Mouse (Mus musculus) MEL (cell line): ENCODE measurements at regions not wholly inside any gene's neighbourhood (a gene's known extent, or its start where the extent isn't known, plus 50 kb on each side); places are given as distances from the start of the nearest gene placed in this dataset.

Experiments
- DNase-seq: peaks from one replicate; pipeline ENCODE4 v3.0.0; 2011; ENCODE audit warnings: low read depth, low spot score
- H3K27ac ChIP-seq: 2 replicates; pipeline ENCODE4 v1.5.1; 2012; ENCODE audit warnings: low read depth, mild to moderate bottlenecking, control low read depth, low read length, moderate library complexity; ENCODE audit not compliant: control insufficient read depth
- H3K27me3 ChIP-seq, 2 experiments: fragments of 150-350 bp in 1 of 2; sonication (generic) in 1 of 2; 2 replicates each; pipeline ENCODE4 v1.6.1; 2012; ENCODE audit warnings: low read length in 2 of 2, mild to moderate bottlenecking in 2 of 2, improper control_type of control experiment in 1 of 2, moderate library complexity in 1 of 2; ENCODE audit not compliant: insufficient read depth in 2 of 2, control insufficient read depth in 1 of 2
- H3K36me3 ChIP-seq, 2 experiments: 2 replicates each; pipeline ENCODE4 v1.6.1; 2012 to 2014; ENCODE audit warnings: low read length in 2 of 2, improper control_type of control experiment in 1 of 2, inconsistent platforms in 1 of 2, mild to moderate bottlenecking in 1 of 2; ENCODE audit not compliant: insufficient read depth in 2 of 2, control insufficient read depth in 1 of 2
- H3K4me1 ChIP-seq, 2 experiments: fragments of 150-350 bp in 1 of 2; sonication (generic) in 1 of 2; 2 replicates each; pipeline ENCODE4 v1.6.1; 2012; ENCODE audit warnings: low read length in 2 of 2, improper control_type of control experiment in 1 of 2, mild to moderate bottlenecking in 1 of 2; ENCODE audit not compliant: insufficient read depth in 2 of 2, control insufficient read depth in 1 of 2
- H3K4me3 ChIP-seq, 2 experiments: fragments of 150-350 bp in 1 of 2; sonication (generic) in 1 of 2; 2 replicates each; pipeline ENCODE4 v1.5.1; 2012; ENCODE audit warnings: low read depth in 2 of 2, low read length in 2 of 2, mild to moderate bottlenecking in 2 of 2, moderate library complexity in 2 of 2, control low read depth in 1 of 2, improper control_type of control experiment in 1 of 2; ENCODE audit not compliant: control insufficient read depth in 1 of 2, insufficient read depth in 1 of 2
- H3K79me2 ChIP-seq: 2 replicates; pipeline ENCODE4 v1.6.1; 2012; ENCODE audit warnings: mild to moderate bottlenecking, low read length, moderate library complexity; ENCODE audit not compliant: control insufficient read depth, poor library complexity, insufficient read depth
- H3K9ac ChIP-seq: 2 replicates; pipeline ENCODE4 v1.6.1; 2012; ENCODE audit warnings: low read depth, mild to moderate bottlenecking, control low read depth, low read length, moderate library complexity; ENCODE audit not compliant: control insufficient read depth, poor library complexity, severe bottlenecking
- H3K9me3 ChIP-seq: fragments of 150-350 bp; sonication (generic); replicated peaks from 2 replicates; pipeline ENCODE4 v1.6.1; 2012; ENCODE audit warnings: mild to moderate bottlenecking, low read length, improper control_type of control experiment, moderate library complexity; ENCODE audit not compliant: insufficient read depth
- CTCF ChIP-seq, 3 experiments: IDR thresholded peaks in 2 of 3; conservative IDR thresholded peaks in 1 of 3; 2 replicates each; pipeline ENCODE4 v1.5.1; 2011 to 2012; ENCODE audit warnings: low read length in 3 of 3, low read depth in 2 of 3, mild to moderate bottlenecking in 2 of 3, improper control_type of control experiment in 1 of 3, inconsistent platforms in 1 of 3, mixed read lengths in 1 of 3, moderate library complexity in 1 of 3; ENCODE audit not compliant: control insufficient read depth in 1 of 3, insufficient read depth in 1 of 3, poor library complexity in 1 of 3, severe bottlenecking in 1 of 3
- E2F4 ChIP-seq: IDR thresholded peaks from 2 replicates; pipeline ENCODE4 v1.6.1; 2011; ENCODE audit warnings: low read depth, low read length, improper control_type of control experiment, borderline replicate concordance
- ELF1 ChIP-seq: IDR thresholded peaks from 2 replicates; pipeline ENCODE4 v1.6.1; 2014; ENCODE audit warnings: low read depth, mild to moderate bottlenecking, inconsistent platforms, low read length, improper control_type of control experiment, moderate library complexity
- ETS1 ChIP-seq: IDR thresholded peaks from 2 replicates; pipeline ENCODE4 v1.6.1; 2012; ENCODE audit warnings: low read depth, mild to moderate bottlenecking, inconsistent platforms, low read length, improper control_type of control experiment, moderate library complexity
- GABPA ChIP-seq: IDR thresholded peaks from 2 replicates; pipeline ENCODE4 v1.6.1; 2012; ENCODE audit warnings: low read depth, mild to moderate bottlenecking, inconsistent platforms, low read length, improper control_type of control experiment, moderate library complexity
- GATA1 ChIP-seq: IDR thresholded peaks from 2 replicates; pipeline ENCODE4 v1.6.1; 2011; ENCODE audit warnings: low read depth, low read length, improper control_type of control experiment
- JUND ChIP-seq: IDR thresholded peaks from 2 replicates; pipeline ENCODE4 v1.6.1; 2011; ENCODE audit warnings: low read depth, mild to moderate bottlenecking, improper control_type of control experiment, low read length
- KAT2A ChIP-seq: conservative IDR thresholded peaks from 2 replicates; pipeline ENCODE4 v1.6.1; 2012; ENCODE audit warnings: low read depth, low read length, improper control_type of control experiment, inconsistent platforms
- MEF2A ChIP-seq: IDR thresholded peaks from 2 replicates; pipeline ENCODE4 v1.6.1; 2014; ENCODE audit warnings: low read depth, mild to moderate bottlenecking, inconsistent platforms, low read length, improper control_type of control experiment; ENCODE audit not compliant: poor library complexity, insufficient replicate concordance, severe bottlenecking; ENCODE audit errors: extremely low read depth
- MXI1 ChIP-seq: IDR thresholded peaks from 2 replicates; pipeline ENCODE4 v1.6.1; 2011; ENCODE audit warnings: mild to moderate bottlenecking, low read depth, low read length, improper control_type of control experiment
- MYC ChIP-seq: IDR thresholded peaks from 2 replicates; pipeline ENCODE4 v1.6.1; 2011; ENCODE audit warnings: low read depth, mild to moderate bottlenecking, low read length, improper control_type of control experiment, moderate library complexity
- NRF1 ChIP-seq: IDR thresholded peaks from 2 replicates; pipeline ENCODE4 v1.6.1; 2014; ENCODE audit warnings: low read depth, mild to moderate bottlenecking, inconsistent platforms, low read length, improper control_type of control experiment, moderate library complexity; ENCODE audit not compliant: poor library complexity, insufficient read depth, severe bottlenecking
- POLR2A ChIP-seq, 2 experiments: IDR thresholded peaks; 2 replicates each; pipeline ENCODE4 v1.6.1; 2011 to 2012; ENCODE audit warnings: low read length in 2 of 2, mild to moderate bottlenecking in 2 of 2, control low read depth in 1 of 2, improper control_type of control experiment in 1 of 2, low read depth in 1 of 2, moderate library complexity in 1 of 2; ENCODE audit not compliant: control insufficient read depth in 1 of 2, insufficient read depth in 1 of 2, poor library complexity in 1 of 2
- POLR2AphosphoS2 ChIP-seq: IDR thresholded peaks from 2 replicates; pipeline ENCODE4 v1.6.1; 2011; ENCODE audit warnings: low read length, improper control_type of control experiment
- POLR2AphosphoS5 ChIP-seq: IDR thresholded peaks from 2 replicates; pipeline ENCODE4 v1.6.1; 2012; ENCODE audit warnings: low read depth, borderline replicate concordance, mild to moderate bottlenecking, inconsistent platforms, low read length, moderate library complexity, mixed read lengths
- RAD21 ChIP-seq: IDR thresholded peaks from 2 replicates; pipeline ENCODE4 v1.6.1; 2011; ENCODE audit warnings: mild to moderate bottlenecking, low read depth, low read length, improper control_type of control experiment
- SMC3 ChIP-seq: IDR thresholded peaks from 2 replicates; pipeline ENCODE4 v1.6.1; 2011; ENCODE audit warnings: low read depth, low read length, improper control_type of control experiment
- TAL1 ChIP-seq: IDR thresholded peaks from 2 replicates; pipeline ENCODE4 v1.6.1; 2012; ENCODE audit warnings: mild to moderate bottlenecking, inconsistent platforms, low read length, moderate library complexity, mixed read lengths
- TBP ChIP-seq: IDR thresholded peaks from 2 replicates; pipeline ENCODE4 v1.8.0; 2011; ENCODE audit warnings: low read depth, low read length, improper control_type of control experiment
- TCF12 ChIP-seq: IDR thresholded peaks from 2 replicates; pipeline ENCODE4 v1.6.1; 2014; ENCODE audit warnings: low read depth, mild to moderate bottlenecking, inconsistent platforms, low read length, improper control_type of control experiment, moderate library complexity
- UBTF ChIP-seq: IDR thresholded peaks from 2 replicates; pipeline ENCODE4 v1.6.1; 2012; ENCODE audit warnings: low read depth, mild to moderate bottlenecking, inconsistent platforms, low read length, improper control_type of control experiment, moderate library complexity, borderline replicate concordance; ENCODE audit not compliant: insufficient read depth
- ZC3H11A ChIP-seq: IDR thresholded peaks from 2 replicates; pipeline ENCODE4 v1.6.1; 2012; ENCODE audit warnings: low read depth, mild to moderate bottlenecking, inconsistent platforms, low read length, improper control_type of control experiment
- ZKSCAN1 ChIP-seq: IDR thresholded peaks from 2 replicates; pipeline ENCODE4 v1.6.1; 2012; ENCODE audit warnings: low read depth, mild to moderate bottlenecking, inconsistent platforms, low read length, improper control_type of control experiment, moderate library complexity
- ZMIZ1 ChIP-seq: IDR thresholded peaks from 2 replicates; pipeline ENCODE4 v1.6.1; 2012; ENCODE audit warnings: low read depth, mild to moderate bottlenecking, inconsistent platforms, low read length, improper control_type of control experiment, moderate library complexity
- ZNF384 ChIP-seq: IDR thresholded peaks from 2 replicates; pipeline ENCODE4 v1.6.1; 2012; ENCODE audit warnings: low read depth, mild to moderate bottlenecking, inconsistent platforms, low read length, improper control_type of control experiment

GRCm38 (mm10) chr16:50010532-50010971, 210.2 kb downstream of the Cd47 start:
- Histone ChIP-seq H3K79me2 (no peaks in the 10 kb centered on the region), H3K36me3 (peaks cover 0 to 2% of the 10 kb centered on the region in 2 experiments; a peak in 1 of 4 replicates), H3K4me3 (no peak overlapping the region), H3K9ac (no peak overlapping the region), H3K27ac (no peak overlapping the region), H3K27me3 (no peaks in the 10 kb centered on the region; a peak in 1 of 4 replicates), H3K4me1 (no peaks in the 10 kb centered on the region), H3K9me3 (no peaks in the 10 kb centered on the region)
- no peak for TF ChIP-seq ZKSCAN1
- TF ChIP-seq CTCF (IDR thresholded peaks at IDR 0.05 in 2 of 3, conservative IDR thresholded peaks at IDR 0.05 in 1 of 3; ENCODE audit: control insufficient read depth in 1 of 3, insufficient read depth in 1 of 3, low read depth in 2 of 3, low read length in 3 of 3, poor library complexity in 1 of 3, severe bottlenecking in 1 of 3) = no peak
- TF ChIP-seq MYC = no peak
- no peak for TF ChIP-seq SMC3
- TF ChIP-seq ELF1 = no peak
- no peak for TF ChIP-seq GABPA
- no peak for TF ChIP-seq RAD21
- no peak for TF ChIP-seq MEF2A
- TF ChIP-seq ETS1 = no peak
- no peak for TF ChIP-seq GATA1
- TF ChIP-seq POLR2A (IDR thresholded peaks at IDR 0.05; ENCODE audit: control insufficient read depth in 1 of 2, insufficient read depth in 1 of 2, low read depth in 1 of 2, low read length in 2 of 2, poor library complexity in 1 of 2) = no peak
- no peak for TF ChIP-seq E2F4
- TF ChIP-seq ZC3H11A = no peak
- no peak for TF ChIP-seq POLR2AphosphoS5
- no peak for TF ChIP-seq UBTF
- TF ChIP-seq TBP = no peak
- DNase-seq = no peak

GRCm38 (mm10) chr16:50023885-50024284, 223.6 kb downstream of the Cd47 start:
- Histone ChIP-seq H3K36me3 (peaks cover 0 to 13% of the 10 kb centered on the region in 2 experiments; a peak in 2 of 4 replicates), H3K9me3 (no peaks in the 10 kb centered on the region), H3K27me3 (no peaks in the 10 kb centered on the region), H3K27ac (no peak overlapping the region), H3K9ac (no peak overlapping the region), H3K4me1 (peaks cover 0 to 10% of the 10 kb centered on the region in 2 experiments; a peak in 3 of 4 replicates), H3K4me3 (no peak overlapping the region), H3K79me2 (no peaks in the 10 kb centered on the region)
- TF ChIP-seq MEF2A (no peak), MXI1 (no peak), GATA1 (no peak), KAT2A (no peak), JUND (no peak), POLR2AphosphoS2 (no peak), RAD21 (no peak), TAL1 (no peak), ZMIZ1 (no peak), ZC3H11A (no peak), NRF1 (no peak), ELF1 (no peak), ETS1 (no peak), ZNF384 (no peak), POLR2AphosphoS5 (no peak), TCF12 (no peak), GABPA (no peak)
- no peak for DNase-seq
